Mouse (Mus musculus) testis, adult 2 months (tissue): Measurements from ENCODE around the gene Dpp6.

Source experiments
- CTCF ChIP-seq: fragments of 200-500 bp; IDR thresholded peaks from 2 replicates; pipeline ENCODE4 v1.5.1; 2012; ENCODE audit warnings: low read depth, mild to moderate bottlenecking, inconsistent platforms, low read length, moderate library complexity; ENCODE audit not compliant: control insufficient read depth, insufficient read depth, insufficient replicate concordance
- POLR2A ChIP-seq: fragments of 200-500 bp; IDR thresholded peaks from 2 replicates; pipeline ENCODE4 v1.6.1; 2012; ENCODE audit warnings: low read depth, mild to moderate bottlenecking, inconsistent platforms, low read length, moderate library complexity; ENCODE audit not compliant: control insufficient read depth

DNA sequence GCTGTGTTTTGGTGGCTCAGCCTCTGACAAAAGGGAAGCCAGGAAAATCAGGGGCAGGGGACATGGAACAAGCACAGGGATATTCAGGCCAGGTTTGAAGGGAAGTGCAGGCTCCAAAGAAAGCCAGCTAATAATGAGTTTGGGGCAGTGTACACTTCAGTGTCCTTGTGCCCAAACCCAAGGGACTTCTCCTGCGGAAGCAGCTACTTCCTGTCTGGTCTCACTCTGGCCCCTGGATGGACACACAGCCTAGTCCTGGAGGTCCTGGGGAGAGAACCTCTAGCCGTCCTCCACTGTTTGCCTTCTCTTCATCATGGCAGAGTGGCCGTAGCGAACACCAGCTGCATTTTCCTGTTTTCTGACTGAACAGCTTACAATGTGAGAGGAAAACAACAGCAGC, 840.7 kb downstream of the Dpp6 start:
- TF ChIP-seq CTCF (no peak), POLR2A (no peak)
